In genomic region chr5:118297338-118297746, GRCm38 (mm10) we compare ENCODE assay signal across 10 mouse cellular contexts. TPM values are rescaled to one million over a fixed set of nuclear protein-coding genes. Genes with fewer than 3 reads are reported as not detected.
A peak's percentile ranks its signal among the peaks of the same experiment; 100 is the strongest.
DNase-seq lines count a peak whose midpoint lies in the region; ATAC-seq and TF ChIP-seq lines count a peak whose summit lies in the region.
"Had no signal": no experiment of that assay in that cellular context is flagged by ENCODE, and none has a peak within 500 bp of the region (broad histone marks: within the 10 kb centered on the region; RNA-seq: fewer than 3 reads in every experiment).

No protein-coding gene starts in this region.

- H3K4me3 ChIP-seq in forebrain, embryonic 14.5 days (ENCODE audit: low read depth, low read length) = no peak overlapping the region
- H3K4me3 ChIP-seq in forebrain, embryonic 11.5 days (ENCODE audit: low read depth, low read length) = no peak overlapping the region
- no peak overlapping the region for H3K4me3 ChIP-seq in limb, embryonic 14.5 days (replicated peaks; ENCODE audit: low read length)

- no peak overlapping the region for H3K4me2 ChIP-seq in forebrain, embryonic 14.5 days (ENCODE audit: low read length)
- no peak overlapping the region for H3K4me2 ChIP-seq in forebrain, embryonic 11.5 days (ENCODE audit: low read depth, low read length, severe bottlenecking)
- H3K4me2 ChIP-seq in limb, embryonic 14.5 days (replicated peaks; ENCODE audit: low read depth, low read length, severe bottlenecking) = no peak overlapping the region

- H3K4me1 ChIP-seq in forebrain, embryonic 14.5 days (ENCODE audit: control insufficient read depth, insufficient read depth, low read length) = peaks cover 6% of the 10 kb centered on the region
- H3K4me1 ChIP-seq in forebrain, embryonic 11.5 days (replicated peaks; ENCODE audit: control insufficient read depth, insufficient read depth, low read length) = peaks cover 5% of the 10 kb centered on the region; the same call in 1 of the 2 replicates
- peaks cover 47% of the 10 kb centered on the region for H3K4me1 ChIP-seq in limb, embryonic 14.5 days (ENCODE audit: control insufficient read depth, insufficient read depth, low read length)

- peak overlapping the region; percentile 39; the same call in 1 of the 2 replicates for H3K27ac ChIP-seq in forebrain, embryonic 14.5 days (ENCODE audit: low read depth, low read length)
- no peak overlapping the region for H3K27ac ChIP-seq in forebrain, embryonic 11.5 days (ENCODE audit: low read depth, low read length)
- H3K27ac ChIP-seq in limb, embryonic 14.5 days (replicated peaks; ENCODE audit: low read depth, low read length) = peak overlapping the region; percentile 33; the same call in 1 of the 2 replicates

- H3K9me3 ChIP-seq in forebrain, embryonic 14.5 days (replicated peaks; ENCODE audit: control insufficient read depth, low read length) = no peaks in the 10 kb centered on the region
- no peaks in the 10 kb centered on the region for H3K9me3 ChIP-seq in forebrain, embryonic 11.5 days (ENCODE audit: control insufficient read depth, low read length)
- H3K9me3 ChIP-seq in limb, embryonic 14.5 days (ENCODE audit: control insufficient read depth, low read length) = no peaks in the 10 kb centered on the region

- no peak for TF ChIP-seq POLR2A in limb, embryonic 14.5 days (IDR thresholded peaks at IDR 0.05; ENCODE audit: borderline replicate concordance, extremely low read depth, insufficient read depth, insufficient read length)

- H3K27me3 ChIP-seq in forebrain, embryonic 14.5 days (replicated peaks; ENCODE audit: control insufficient read depth, insufficient read depth, low read length) = no peaks in the 10 kb centered on the region
- H3K27me3 ChIP-seq in forebrain, embryonic 11.5 days (ENCODE audit: control insufficient read depth, insufficient read depth, low read length) = no peaks in the 10 kb centered on the region
- H3K27me3 ChIP-seq in limb, embryonic 14.5 days (ENCODE audit: control insufficient read depth, insufficient read depth, low read length) = no peaks in the 10 kb centered on the region

- ATAC-seq in forebrain, embryonic 14.5 days = no peak
- no peak for ATAC-seq in forebrain, embryonic 11.5 days (replicated peaks; ENCODE audit: low FRiP score)
- no peak for ATAC-seq in limb, embryonic 14.5 days (ENCODE audit: low FRiP score, low read depth)
- ATAC-seq: CD4-positive, CD25-positive, alpha-beta regulatory T cell, adult 4 months had no signal

- WGBS in forebrain, embryonic 14.5 days = 19% methylated on average over 12 of the region's 12 CpGs
- 43% methylated on average over 12 of the region's 12 CpGs for WGBS in forebrain, embryonic 11.5 days
- 22% methylated on average over 12 of the region's 12 CpGs for WGBS in limb, embryonic 14.5 days

- no peaks in the 10 kb centered on the region for H3K36me3 ChIP-seq in forebrain, embryonic 14.5 days (ENCODE audit: control insufficient read depth, insufficient read depth, low read length)
- no peaks in the 10 kb centered on the region for H3K36me3 ChIP-seq in forebrain, embryonic 11.5 days (ENCODE audit: control insufficient read depth, insufficient read depth, low read length)
- H3K36me3 ChIP-seq in limb, embryonic 14.5 days (ENCODE audit: control insufficient read depth, insufficient read depth, low read length) = no peaks in the 10 kb centered on the region

- H3K9ac ChIP-seq in forebrain, embryonic 14.5 days (ENCODE audit: low read length) = no peak overlapping the region
- H3K9ac ChIP-seq in forebrain, embryonic 11.5 days (ENCODE audit: low read length) = no peak overlapping the region
- no peak overlapping the region for H3K9ac ChIP-seq in limb, embryonic 14.5 days (ENCODE audit: low read depth, low read length, severe bottlenecking)

- DNase-seq in forebrain, embryonic 14.5 days (ENCODE audit: low spot score) = no peak
- DNase-seq in forebrain, embryonic 11.5 days (ENCODE audit: low spot score) = no peak
- peak; percentile 26 for DNase-seq in urinary bladder, postnatal 14 days (ENCODE audit: low spot score)
- DNase-seq in urinary bladder, adult 18-20 months (ENCODE audit: low spot score in 2 of 2) = no peak
- no peak for DNase-seq in limb, embryonic 14.5 days (ENCODE audit: low spot score)
- peak; percentile 21 for DNase-seq in yolk sac, embryonic 10.5 days (ENCODE audit: low spot score)
- no peak for DNase-seq in thymus, postnatal 0 days (ENCODE audit: low spot score)
- no peak for DNase-seq in urinary bladder, postnatal 10 days (ENCODE audit: low spot score)
- DNase-seq: thymus, adult 2 months had no signal

RNA-seq across cellular contexts. Expression of gene 2410131K14Rik, which starts 52.3 kb away (rescaled TPM):
- polyA plus RNA-seq in forebrain, embryonic 14.5 days (2014; fragmentation: Nextera tagmentation; extraction: Ambion mirVana) = 14.6 and 17.1 TPM in 2 replicates
- polyA plus RNA-seq in forebrain, embryonic 11.5 days (2014; fragmentation: Nextera tagmentation; extraction: Ambion mirVana) = 11.8 and 13.0 TPM in 2 replicates
- 13.8 and 16.8 TPM in 2 replicates for polyA plus RNA-seq in limb, embryonic 14.5 days (2012; rRNA removed)
- 10.4 and 11.4 TPM in 2 replicates for polyA plus RNA-seq in limb, embryonic 14.5 days (2014; fragmentation: Nextera tagmentation; extraction: Ambion mirVana)
- polyA plus RNA-seq in thymus, postnatal 0 days (2015; fragmentation: Nextera tagmentation; extraction: Ambion mirVana) = 4.2 and 4.7 TPM in 2 replicates

RNA-seq across cellular contexts. Expression of gene Rnft2, which starts 52.4 kb away (rescaled TPM):
- polyA plus RNA-seq in forebrain, embryonic 14.5 days (2014; fragmentation: Nextera tagmentation; extraction: Ambion mirVana) = 10.7 and 11.3 TPM in 2 replicates
- polyA plus RNA-seq in forebrain, embryonic 11.5 days (2014; fragmentation: Nextera tagmentation; extraction: Ambion mirVana) = 6.2 and 7.8 TPM in 2 replicates
- 31.4 and 41.2 TPM in 2 replicates for polyA plus RNA-seq in limb, embryonic 14.5 days (2012; rRNA removed)
- 3.1 and 3.7 TPM in 2 replicates for polyA plus RNA-seq in limb, embryonic 14.5 days (2014; fragmentation: Nextera tagmentation; extraction: Ambion mirVana)
- 0.51 and 0.58 TPM in 2 replicates for polyA plus RNA-seq in thymus, postnatal 0 days (2015; fragmentation: Nextera tagmentation; extraction: Ambion mirVana)
- polyA plus RNA-seq: CD4-positive, CD25-positive, alpha-beta regulatory T cell, adult 4 months had no signal

Comparison
In these comparisons a context has a peak if more than half of its experiments do, and no peak if none do; other contexts are left out.
1. DNase-seq: peak in urinary bladder, postnatal 14 days (single experiment) and yolk sac, embryonic 10.5 days (single experiment); none in forebrain, embryonic 14.5 days (single experiment), forebrain, embryonic 11.5 days (single experiment), urinary bladder, adult 18-20 months (0 of 2), limb, embryonic 14.5 days (single experiment), thymus, postnatal 0 days (single experiment) and urinary bladder, postnatal 10 days (single experiment).